Mouse (Mus musculus) bone marrow, adult 2 months (tissue): ENCODE measurements around the gene Fndc3b.

Source experiments
- CTCF ChIP-seq: fragments of 200-500 bp; IDR thresholded peaks from 2 replicates; pipeline ENCODE4 v1.5.1; 2011; ENCODE audit warnings: low read length, control low read depth; ENCODE audit not compliant: control insufficient read depth, insufficient read depth
- POLR2A ChIP-seq: fragments of 200-500 bp; IDR thresholded peaks from 2 replicates; pipeline ENCODE4 v1.6.1; 2011; ENCODE audit warnings: low read depth, mild to moderate bottlenecking, control low read depth, low read length, borderline replicate concordance; ENCODE audit not compliant: control insufficient read depth

- TF ChIP-seq CTCF = no peak
- TF ChIP-seq POLR2A = no peak
Observed at GRCm38 (mm10) chr3:27725752-27726151, 14.6 kb upstream of the Fndc3b start.
